Mouse (Mus musculus): ENCODE measurements around the gene Sephs2.
A peak's percentile ranks its signal among the peaks of the same experiment; 100 is the strongest.

The Sephs2 gene

DNA sequence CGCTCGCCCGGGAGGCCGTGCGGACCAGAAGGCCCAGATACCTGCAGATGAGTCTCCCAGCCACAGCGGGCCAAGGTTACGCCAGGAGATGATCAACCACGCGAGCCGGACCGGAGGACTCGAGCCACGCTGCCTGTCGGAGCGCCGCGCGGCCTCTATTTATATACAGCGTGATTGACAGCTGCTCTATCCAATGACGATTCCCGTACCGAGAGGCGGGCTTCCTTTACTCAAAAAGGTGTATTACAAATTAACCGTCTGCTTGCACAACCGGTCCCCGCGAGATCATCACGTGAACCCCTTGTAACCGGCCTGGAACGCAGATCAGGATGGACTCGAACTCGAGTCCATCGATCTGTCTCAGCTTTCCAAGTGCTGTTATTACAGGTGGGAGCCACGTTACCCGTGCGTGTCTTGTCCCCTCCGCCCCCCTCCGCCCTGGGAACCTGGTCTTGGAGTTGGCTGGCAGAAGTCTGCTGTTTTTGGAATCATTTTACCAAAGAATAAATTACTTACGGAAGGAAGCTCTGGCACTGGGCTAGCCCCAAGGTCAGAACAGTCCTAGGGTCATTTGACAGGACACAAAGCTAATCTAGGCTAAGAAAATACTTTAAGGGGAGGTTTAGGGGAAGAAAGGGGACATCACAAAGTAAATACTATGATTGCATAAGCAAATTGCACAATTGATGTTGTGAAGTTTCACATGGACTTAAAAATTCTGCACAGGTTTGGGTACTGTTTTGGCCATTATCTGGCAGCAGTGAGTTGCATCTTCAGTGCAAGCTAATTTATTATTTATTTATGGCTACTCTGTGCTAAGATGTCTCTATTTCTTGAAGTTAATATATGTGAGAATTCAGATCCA is at the start of gene Sephs2:
Gene Sephs2 (minus strand): TSS at position 131 of the 865 bp plus-strand sequence.
- DNase-seq = peak; percentile 97

DNA sequence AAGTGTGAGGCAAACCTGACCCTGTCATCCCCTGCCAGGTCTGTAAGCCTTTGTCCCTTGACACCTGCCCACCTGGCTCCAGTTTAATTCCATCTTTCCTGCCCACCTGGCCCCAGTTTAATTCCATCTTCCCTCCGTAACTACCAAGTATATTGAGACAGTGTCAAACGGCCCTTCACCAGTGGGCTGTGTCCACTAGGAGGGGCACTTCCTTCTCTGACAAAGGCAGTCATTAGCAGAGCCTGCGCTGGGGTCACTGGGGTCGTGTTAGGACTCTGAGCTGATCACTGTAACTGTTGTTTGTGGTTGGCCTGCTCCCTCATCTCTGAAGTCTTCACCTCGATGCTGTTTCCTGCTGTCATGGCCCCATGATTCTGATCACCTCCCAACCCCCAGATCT is 48.2 kb upstream of the Sephs2 start:
- peak; percentile 27 for DNase-seq

DNA sequence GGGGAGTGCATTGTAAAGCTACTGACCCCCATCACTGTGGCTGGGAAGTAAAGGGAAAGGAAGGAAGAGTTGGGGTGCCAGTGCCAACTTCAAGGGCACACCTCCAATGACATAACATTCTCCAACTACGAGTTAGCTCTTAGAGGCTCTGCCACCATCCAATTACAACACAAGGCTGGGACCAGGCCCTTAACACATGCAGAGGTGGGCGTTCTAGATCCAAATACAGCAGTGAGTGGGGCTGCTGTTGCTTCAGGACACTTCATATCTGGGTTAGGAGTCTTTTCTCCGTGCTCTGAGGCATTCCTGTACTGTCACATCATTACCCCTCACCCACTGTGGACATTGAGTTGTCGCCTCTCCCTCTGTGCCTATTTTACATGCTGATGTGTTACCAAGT is 47.3 kb upstream of the Sephs2 start:
- DNase-seq = no peak

GRCm38 (mm10) chr7:127313912-127314311 is 40.1 kb upstream of the Sephs2 start:
- no peak for DNase-seq

- no peak for DNase-seq
Observed at GRCm38 (mm10) chr7:127309951-127310350, 36.1 kb upstream of the Sephs2 start.

GRCm38 (mm10) chr7:127308887-127309286 is 35.0 kb upstream of the Sephs2 start:
- DNase-seq = peak; percentile 73

DNA sequence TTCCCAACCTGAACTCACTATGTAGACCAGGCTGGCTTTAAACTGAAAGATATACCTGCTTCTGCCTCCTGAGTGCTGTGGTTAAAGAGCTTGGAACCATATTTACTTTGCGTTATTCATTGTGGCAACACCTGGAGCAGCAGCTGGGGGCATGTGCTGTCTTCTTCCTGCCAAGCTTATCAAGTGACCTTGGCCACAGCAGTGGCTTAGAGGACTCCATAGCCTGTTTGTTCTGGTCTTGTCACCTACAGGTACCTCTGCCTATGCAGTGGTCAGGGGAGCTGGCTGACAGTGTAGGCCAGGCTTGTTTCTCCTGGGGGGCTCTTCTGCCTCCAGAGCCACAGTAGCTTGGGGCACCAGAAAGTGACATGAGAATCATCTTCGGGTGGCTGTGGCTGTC is 34.6 kb upstream of the Sephs2 start:
- no peak for DNase-seq

GRCm38 (mm10) chr7:127297586-127298193 is 23.8 kb upstream of the Sephs2 start:
- no peak for DNase-seq

DNA sequence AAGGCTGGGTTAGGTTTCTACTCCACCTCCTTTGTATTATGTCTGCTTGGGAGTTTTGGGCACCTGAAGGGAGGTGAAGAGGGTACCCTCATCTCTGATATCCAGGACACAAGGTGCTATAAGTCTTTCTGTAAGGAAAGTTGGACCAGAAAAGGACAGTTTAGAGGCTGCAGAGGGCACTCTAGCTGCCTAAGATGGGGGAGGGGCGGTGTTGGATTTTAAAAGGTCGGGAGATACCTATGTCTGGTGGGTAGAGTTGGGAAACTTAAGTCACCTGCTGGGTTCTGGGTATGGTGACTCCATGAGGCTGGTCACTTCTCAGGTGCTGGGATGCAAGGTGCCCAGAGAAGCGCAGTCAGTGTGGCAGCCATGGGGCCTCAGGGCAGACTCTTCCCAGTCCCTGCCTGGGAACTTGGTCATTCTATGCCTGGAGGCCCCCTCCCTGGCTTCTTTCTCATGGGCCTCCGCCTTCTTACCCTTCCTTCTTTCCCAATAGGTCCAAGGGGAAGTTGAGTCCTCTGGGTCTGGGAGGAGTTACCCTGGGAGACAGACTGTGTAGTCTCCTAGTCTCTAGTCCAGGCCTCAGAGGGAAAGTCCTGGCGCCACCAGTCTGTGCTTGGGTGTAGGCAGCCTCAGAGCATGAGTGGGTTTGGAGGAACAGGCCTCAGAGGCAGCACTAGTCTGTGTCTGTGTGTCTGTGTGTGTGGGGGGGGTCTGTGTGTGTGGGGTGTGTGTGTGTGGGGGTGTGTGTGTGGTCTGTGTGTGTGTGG is 23.1 kb upstream of the Sephs2 start:
- no peak for DNase-seq

DNA sequence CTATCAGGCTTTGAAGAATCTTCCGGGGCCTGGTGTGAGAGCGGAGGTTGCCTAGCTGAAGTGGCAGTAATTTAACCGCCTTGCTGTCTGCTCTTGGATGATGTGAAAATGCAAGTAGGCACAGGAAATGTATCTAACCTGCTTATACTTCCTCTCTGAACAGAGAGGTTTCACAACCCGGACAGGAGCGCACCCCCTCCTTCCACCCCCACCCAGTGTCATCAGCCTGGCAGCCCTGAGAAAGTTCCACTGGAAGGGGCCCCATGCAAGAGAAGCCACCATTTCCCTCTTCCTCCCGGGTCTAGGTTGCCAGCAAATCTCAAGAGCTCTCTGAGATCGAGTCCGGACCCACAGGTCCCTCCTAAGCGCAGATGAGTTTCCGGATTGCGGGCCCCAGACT is 22.2 kb upstream of the Sephs2 start, which contains the start of gene Itgal:
Gene Itgal (plus strand): TSS at position 163 of the 400 bp plus-strand sequence.
- no peak for DNase-seq

DNA sequence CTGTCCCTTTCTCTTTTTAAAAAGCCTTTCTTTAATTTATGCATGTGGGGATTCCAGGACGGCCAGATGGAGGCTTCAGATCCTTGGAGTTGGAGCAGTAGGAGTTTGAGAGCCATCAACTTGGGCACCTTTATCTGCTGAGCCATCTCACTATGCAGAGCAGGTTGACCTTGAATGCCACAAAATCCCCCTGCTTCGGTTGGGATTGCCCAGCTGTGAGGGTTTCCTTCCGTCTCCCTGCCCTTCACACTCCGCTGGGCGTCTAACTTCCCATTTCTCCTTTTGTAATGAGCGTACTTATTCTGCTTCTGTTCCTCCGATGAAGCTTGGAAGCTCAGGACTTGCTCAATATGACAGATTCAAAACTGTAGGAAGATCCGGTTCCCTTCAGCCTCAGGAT is 16.3 kb upstream of the Sephs2 start:
- DNase-seq = no peak

- no peak for DNase-seq
Observed at GRCm38 (mm10) chr7:127289306-127289705, 15.5 kb upstream of the Sephs2 start.

- DNase-seq = no peak
Observed at GRCm38 (mm10) chr7:127287940-127288339, 14.1 kb upstream of the Sephs2 start.

- DNase-seq = no peak
Observed at GRCm38 (mm10) chr7:127285154-127285553, 11.3 kb upstream of the Sephs2 start.

- DNase-seq = no peak
Observed at GRCm38 (mm10) chr7:127282190-127282589, 8.3 kb upstream of the Sephs2 start.

DNA sequence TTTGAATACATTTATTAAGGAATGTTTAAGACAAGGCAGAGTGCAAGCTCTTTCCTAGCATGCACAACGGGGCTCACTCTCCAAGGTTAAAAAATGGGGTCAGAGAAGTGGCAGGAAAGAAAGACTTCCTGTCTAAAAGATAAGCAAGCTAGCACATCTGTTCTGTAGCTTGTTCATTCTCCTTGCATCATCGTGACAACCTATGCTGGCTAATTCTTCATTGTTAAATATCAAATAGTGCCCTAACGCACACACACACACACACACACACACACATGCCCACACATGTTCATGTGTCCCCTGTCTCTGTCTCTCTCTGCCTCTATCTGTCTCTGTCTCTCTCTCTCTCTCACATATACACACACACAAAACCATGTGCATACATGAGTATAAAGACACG is 7.3 kb upstream of the Sephs2 start:
- no peak for DNase-seq

DNA sequence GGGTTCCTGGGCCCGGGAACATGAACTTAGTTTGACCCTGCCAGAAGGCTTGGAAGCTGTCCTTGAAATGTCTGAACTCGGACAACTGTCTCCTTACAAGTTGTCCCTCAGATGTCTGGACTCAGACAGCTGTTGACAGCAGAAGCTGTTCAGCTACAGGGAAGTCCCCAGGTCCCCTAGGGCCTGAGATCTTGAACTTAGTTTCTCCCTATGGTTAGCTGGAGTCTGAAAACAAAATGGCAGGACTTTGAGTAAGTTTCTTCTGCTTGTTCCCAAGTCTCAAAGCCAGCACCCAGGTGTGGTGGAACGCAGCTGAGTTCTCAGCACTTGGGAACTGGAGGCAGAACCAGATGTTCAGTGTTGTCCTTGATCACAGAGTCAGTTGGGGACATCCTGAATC is 6.2 kb upstream of the Sephs2 start:
- no peak for DNase-seq

DNA sequence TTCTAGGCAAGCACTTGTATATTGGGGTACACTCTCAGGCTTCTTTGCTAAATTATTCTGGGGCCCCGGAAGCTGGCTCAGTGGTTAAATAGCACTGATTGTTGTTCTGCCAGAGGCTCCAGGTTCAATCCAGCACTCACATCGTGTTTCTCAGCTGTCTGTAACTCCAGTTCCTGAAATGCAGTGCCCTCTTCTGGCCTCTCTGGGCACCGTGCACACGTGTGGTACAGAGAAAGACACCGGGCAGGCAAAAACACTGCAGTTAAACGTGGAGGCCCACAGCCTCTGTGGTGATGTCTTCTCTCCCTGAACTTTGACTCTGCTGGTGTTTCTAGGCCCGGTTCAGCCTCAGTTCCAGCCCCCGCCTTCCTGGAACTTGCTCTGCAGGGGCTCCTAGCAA is 4.5 kb upstream of the Sephs2 start:
- peak; percentile 77 for DNase-seq

- DNase-seq = peak; percentile 76
Observed at GRCm38 (mm10) chr7:127276519-127276961, 2.7 kb upstream of the Sephs2 start.

GRCm38 (mm10) chr7:127273118-127273923 is 534 bp downstream of the Sephs2 start:
- no peak for DNase-seq

DNA sequence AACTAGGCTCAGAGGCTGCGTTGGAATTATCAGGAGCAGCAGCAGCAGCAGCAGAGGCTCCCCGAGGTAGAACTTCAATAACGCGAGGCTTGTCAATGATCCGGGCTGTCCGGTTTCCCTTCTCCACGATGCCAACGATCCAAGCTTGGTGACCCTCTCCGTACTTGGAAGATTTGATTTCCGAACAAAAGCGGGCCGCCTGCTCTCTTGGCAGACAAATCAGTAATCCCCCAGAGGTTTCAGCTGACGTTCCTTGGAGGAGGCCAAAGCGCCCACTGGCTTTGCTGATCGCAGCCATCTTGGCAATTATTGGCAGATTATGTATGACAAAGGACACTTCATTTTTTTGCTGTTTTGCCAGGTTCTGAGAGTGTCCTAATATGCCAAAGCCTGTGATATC is 1.3 kb downstream of the Sephs2 start:
- no peak for DNase-seq

- DNase-seq = no peak
Observed at GRCm38 (mm10) chr7:127271093-127271492, 2.8 kb downstream of the Sephs2 start.

- no peak for DNase-seq
Observed at GRCm38 (mm10) chr7:127270666-127271065, 3.2 kb downstream of the Sephs2 start.
